Mouse (Mus musculus) small intestine, adult 2 months (tissue): ENCODE measurements around the gene Sv2a.

Source experiments
- CTCF ChIP-seq: fragments of 200-500 bp; IDR thresholded peaks from 2 replicates; pipeline ENCODE4 v1.5.1; 2012; ENCODE audit warnings: low read depth, mild to moderate bottlenecking, control low read depth, inconsistent platforms, low read length, moderate library complexity, mixed read lengths; ENCODE audit not compliant: insufficient replicate concordance, insufficient read length; ENCODE audit errors: extremely low read depth
- POLR2A ChIP-seq: fragments of 200-500 bp; IDR thresholded peaks from 2 replicates; pipeline ENCODE4 v1.6.1; 2012; ENCODE audit warnings: low read depth, mild to moderate bottlenecking, control low read depth, inconsistent platforms, low read length, moderate library complexity

DNA sequence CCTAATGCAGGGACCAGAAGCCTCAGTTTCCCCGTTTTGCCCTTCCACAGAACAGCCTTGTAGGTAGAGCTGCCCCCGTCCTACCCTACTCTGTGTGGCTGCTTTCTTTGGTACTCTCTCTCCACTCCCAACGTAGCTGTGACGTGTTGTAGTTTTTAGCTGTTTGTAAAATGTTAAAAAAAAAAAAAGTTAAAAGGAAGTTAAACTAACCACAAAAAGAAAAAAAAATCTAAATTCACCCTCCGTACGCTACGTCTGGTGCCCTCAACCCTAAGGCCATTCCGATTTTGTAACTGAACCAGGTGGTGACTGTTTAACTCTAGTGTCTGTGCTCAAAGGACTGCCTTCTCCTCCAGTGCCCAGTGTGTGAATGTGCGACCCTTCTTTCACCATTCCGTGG is 14.0 kb downstream of the Sv2a start:
- TF ChIP-seq CTCF (no peak), POLR2A (no peak)
